Mouse (Mus musculus) bone marrow, adult 2 months (tissue): ENCODE measurements around the gene Thg1l.

Experiments
- CTCF ChIP-seq: fragments of 200-500 bp; IDR thresholded peaks from 2 replicates; pipeline ENCODE4 v1.5.1; 2011; ENCODE audit warnings: low read length, control low read depth; ENCODE audit not compliant: control insufficient read depth, insufficient read depth
- POLR2A ChIP-seq: fragments of 200-500 bp; IDR thresholded peaks from 2 replicates; pipeline ENCODE4 v1.6.1; 2011; ENCODE audit warnings: low read depth, mild to moderate bottlenecking, control low read depth, low read length, borderline replicate concordance; ENCODE audit not compliant: control insufficient read depth

GRCm38 (mm10) chr11:45925436-45925835, 29.9 kb downstream of the Thg1l start:
- TF ChIP-seq POLR2A = no peak
- TF ChIP-seq CTCF = no peak
